Mouse (Mus musculus) telencephalon, adult 2 months (tissue): Measurements from ENCODE around the gene Zbtb20.
A peak's percentile ranks its signal among the peaks of the same experiment; 100 is the strongest.

Experiments used
- DNase-seq: peaks from one replicate; pipeline ENCODE4 v3.0.0-alpha.2; 2011; ENCODE audit warnings: low read depth, low spot score

The Zbtb20 gene

GRCm38 (mm10) chr16:42875852-42875980, at the start of gene Zbtb20:
Zbtb20 (plus strand) TSS chr16:42875881.
- no peak for DNase-seq

- DNase-seq = peak; percentile 10
Measured at GRCm38 (mm10) chr16:42835940-42836339, 39.7 kb upstream of the Zbtb20 start.

- no peak for DNase-seq
Measured at GRCm38 (mm10) chr16:42836404-42837120, 39.1 kb upstream of the Zbtb20 start.

GRCm38 (mm10) chr16:42838226-42838625, 37.5 kb upstream of the Zbtb20 start:
- no peak for DNase-seq

GRCm38 (mm10) chr16:42857564-42858183, 18.0 kb upstream of the Zbtb20 start:
- no peak for DNase-seq

GRCm38 (mm10) chr16:42859251-42859650, 16.4 kb upstream of the Zbtb20 start:
- DNase-seq = no peak

- DNase-seq = no peak
Measured at GRCm38 (mm10) chr16:42863231-42863630, 12.4 kb upstream of the Zbtb20 start.

- no peak for DNase-seq
Measured at GRCm38 (mm10) chr16:42866061-42866460, 9.6 kb upstream of the Zbtb20 start.

GRCm38 (mm10) chr16:42872101-42872500, 3.6 kb upstream of the Zbtb20 start:
- no peak for DNase-seq

- DNase-seq = no peak
Measured at GRCm38 (mm10) chr16:42873942-42874341, 1.7 kb upstream of the Zbtb20 start.

GRCm38 (mm10) chr16:42874456-42874855, 1.2 kb upstream of the Zbtb20 start:
- no peak for DNase-seq

- DNase-seq = peak; percentile 100
Measured at GRCm38 (mm10) chr16:42874910-42875851, 500 bp upstream of the Zbtb20 start.

- DNase-seq = no peak
Measured at GRCm38 (mm10) chr16:42876021-42877000, 630 bp downstream of the Zbtb20 start.

- no peak for DNase-seq
Measured at GRCm38 (mm10) chr16:42880046-42880445, 4.4 kb downstream of the Zbtb20 start.

- no peak for DNase-seq
Measured at GRCm38 (mm10) chr16:42885538-42885937, 9.9 kb downstream of the Zbtb20 start.

- no peak for DNase-seq
Measured at GRCm38 (mm10) chr16:42885964-42886363, 10.3 kb downstream of the Zbtb20 start.

- DNase-seq = no peak
Measured at GRCm38 (mm10) chr16:42897125-42897693, 21.5 kb downstream of the Zbtb20 start.

- no peak for DNase-seq
Measured at GRCm38 (mm10) chr16:42900328-42900727, 24.6 kb downstream of the Zbtb20 start.

- DNase-seq = no peak
Measured at GRCm38 (mm10) chr16:42907283-42907701, 31.6 kb downstream of the Zbtb20 start.

- no peak for DNase-seq
Measured at GRCm38 (mm10) chr16:42908381-42908780, 32.7 kb downstream of the Zbtb20 start.

- no peak for DNase-seq
Measured at GRCm38 (mm10) chr16:42908896-42909295, 33.2 kb downstream of the Zbtb20 start.
